Mouse (Mus musculus): ENCODE results near the gene Maml1. TPM values are rescaled to one million over a fixed set of nuclear protein-coding genes. Genes with fewer than 3 reads are reported as not detected.

Gene Maml1
- polyA plus RNA-seq, 1 experiment = 7.4 TPM

- DNase-seq (ENCODE audit: extremely low spot score in 1 of 2, low spot score in 1 of 2) = no peak
These were observed 6.8 kb downstream of the Maml1 start for GRCm38 (mm10) chr11:50285263-50285662.

GRCm38 (mm10) chr11:50280053-50280452 lies 12.1 kb downstream of the Maml1 start:
- DNase-seq (ENCODE audit: extremely low spot score in 1 of 2, low spot score in 1 of 2) = no peak

- DNase-seq (ENCODE audit: extremely low spot score in 1 of 2, low spot score in 1 of 2) = no peak
These were observed 13.1 kb downstream of the Maml1 start for GRCm38 (mm10) chr11:50279005-50279404.

GRCm38 (mm10) chr11:50277706-50278105 lies 14.4 kb downstream of the Maml1 start:
- DNase-seq (ENCODE audit: extremely low spot score in 1 of 2, low spot score in 1 of 2) = no peak

DNA sequence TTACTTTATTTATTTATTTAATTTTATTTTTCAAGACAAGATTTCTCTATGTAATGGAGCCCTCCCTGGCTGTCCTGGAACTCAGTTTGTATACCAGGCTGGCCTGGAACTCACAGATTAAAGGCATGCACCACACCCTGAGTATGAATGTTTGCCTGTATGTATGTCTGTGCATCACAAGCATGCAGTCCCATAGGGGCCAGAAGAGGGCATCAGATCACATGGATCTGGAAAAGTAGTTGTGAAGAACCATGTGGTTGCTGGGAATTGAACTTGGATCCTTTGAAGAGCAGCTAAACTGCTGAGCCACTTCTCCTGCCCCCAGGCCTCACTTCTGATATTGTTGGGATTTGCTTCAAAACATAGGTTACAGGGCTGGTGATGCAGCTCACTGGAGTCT lies 15.1 kb downstream of the Maml1 start:
- DNase-seq (ENCODE audit: extremely low spot score in 1 of 2, low spot score in 1 of 2) = no peak

GRCm38 (mm10) chr11:50275568-50276151 lies 16.5 kb downstream of the Maml1 start:
- peak in 1 of 2 experiments; percentile 63 for DNase-seq (ENCODE audit: extremely low spot score in 1 of 2, low spot score in 1 of 2)

GRCm38 (mm10) chr11:50275077-50275476 lies 17.0 kb downstream of the Maml1 start:
- DNase-seq (ENCODE audit: extremely low spot score in 1 of 2, low spot score in 1 of 2) = no peak

- DNase-seq (ENCODE audit: extremely low spot score in 1 of 2, low spot score in 1 of 2) = no peak
These were observed 19.3 kb downstream of the Maml1 start for GRCm38 (mm10) chr11:50272819-50273218.

- no peak for DNase-seq (ENCODE audit: extremely low spot score in 1 of 2, low spot score in 1 of 2)
These were observed 22.2 kb downstream of the Maml1 start for GRCm38 (mm10) chr11:50269885-50270284.

GRCm38 (mm10) chr11:50269163-50269562 lies 22.9 kb downstream of the Maml1 start:
- no peak for DNase-seq (ENCODE audit: extremely low spot score in 1 of 2, low spot score in 1 of 2)

- DNase-seq (ENCODE audit: extremely low spot score in 1 of 2, low spot score in 1 of 2) = no peak
These were observed 25.1 kb downstream of the Maml1 start for GRCm38 (mm10) chr11:50266997-50267396.

GRCm38 (mm10) chr11:50265931-50266330 lies 26.2 kb downstream of the Maml1 start:
- no peak for DNase-seq (ENCODE audit: extremely low spot score in 1 of 2, low spot score in 1 of 2)

DNA sequence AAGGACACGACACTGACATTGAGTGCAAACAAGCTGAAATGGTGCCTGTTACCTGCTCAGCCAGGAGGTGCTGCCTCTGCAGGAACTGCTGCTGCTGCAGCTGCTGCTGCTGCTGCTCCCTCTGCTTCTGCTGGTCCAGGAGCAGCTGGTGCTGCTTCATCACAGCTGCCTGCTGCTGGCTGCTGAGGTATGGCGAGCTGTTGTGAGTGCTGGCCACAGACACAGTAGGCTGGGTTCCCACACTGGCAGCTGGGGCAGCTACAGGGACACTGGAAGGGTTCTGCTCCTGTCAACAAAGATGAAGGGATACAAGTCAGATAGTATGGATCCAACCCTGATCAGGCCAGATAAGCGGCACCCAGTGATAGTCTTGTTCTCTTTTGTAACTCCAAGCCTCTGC lies 28.9 kb downstream of the Maml1 start:
- DNase-seq (ENCODE audit: extremely low spot score in 1 of 2, low spot score in 1 of 2) = no peak

- DNase-seq (ENCODE audit: extremely low spot score in 1 of 2, low spot score in 1 of 2) = no peak
These were observed 30.1 kb downstream of the Maml1 start for GRCm38 (mm10) chr11:50262020-50262419.

DNA sequence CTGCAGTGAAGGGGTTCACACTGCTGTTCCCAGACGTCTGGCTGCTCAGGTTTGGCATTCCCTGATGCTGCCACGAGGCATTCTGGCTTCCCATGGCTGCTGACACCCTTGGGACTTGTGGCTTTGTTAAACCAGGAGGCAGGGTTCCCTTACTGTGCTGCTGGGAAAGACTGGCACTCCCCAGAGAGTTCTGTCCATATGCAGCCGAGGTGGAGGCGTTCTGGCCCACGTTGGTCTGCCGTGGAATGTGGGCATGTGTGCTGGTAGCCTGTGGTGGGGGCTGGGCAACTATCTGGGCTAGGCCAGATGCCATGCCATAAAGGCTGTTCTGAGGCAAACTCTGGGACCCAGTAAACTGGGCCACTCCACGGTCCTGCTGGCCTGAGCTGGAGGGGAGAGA lies 33.8 kb downstream of the Maml1 start:
- peak in 1 of 2 experiments; percentile 72 for DNase-seq (ENCODE audit: extremely low spot score in 1 of 2, low spot score in 1 of 2)

GRCm38 (mm10) chr11:50256615-50257014 lies 35.5 kb downstream of the Maml1 start:
- peak in 1 of 2 experiments; percentile 70 for DNase-seq (ENCODE audit: extremely low spot score in 1 of 2, low spot score in 1 of 2)

DNA sequence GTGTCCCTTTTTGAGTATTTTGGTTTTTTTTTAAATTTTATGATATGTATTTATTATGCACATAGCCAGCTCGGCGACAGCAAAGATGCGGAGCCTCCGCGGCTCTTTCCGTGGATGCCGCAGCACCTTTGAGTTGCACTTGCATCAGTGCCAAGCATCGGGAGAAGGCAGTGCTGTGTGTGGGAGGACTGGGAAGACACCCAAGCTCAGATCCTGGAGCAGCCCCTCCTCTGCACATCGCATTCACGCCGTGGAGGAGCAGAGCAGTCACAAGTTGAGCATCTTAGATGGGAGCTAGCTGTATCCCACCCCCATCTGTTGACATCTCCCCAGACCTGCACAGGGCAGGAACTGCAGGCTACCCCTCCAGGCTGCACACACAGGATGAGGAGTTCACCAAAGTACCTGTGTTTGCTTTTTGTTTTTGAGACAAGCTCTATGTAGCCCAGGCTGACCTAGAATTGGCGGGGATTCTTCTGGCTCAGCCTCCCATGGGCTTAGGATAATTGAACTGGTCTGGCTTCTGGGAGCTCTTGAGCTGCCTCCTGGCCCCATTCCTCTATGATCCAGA lies 38.0 kb downstream of the Maml1 start:
- DNase-seq (ENCODE audit: extremely low spot score in 1 of 2, low spot score in 1 of 2) = peak; percentile 89 to 91

- no peak for DNase-seq (ENCODE audit: extremely low spot score in 1 of 2, low spot score in 1 of 2)
These were observed 38.7 kb downstream of the Maml1 start for GRCm38 (mm10) chr11:50253393-50253792.

GRCm38 (mm10) chr11:50252684-50253265 lies 39.3 kb downstream of the Maml1 start:
- DNase-seq (ENCODE audit: extremely low spot score in 1 of 2, low spot score in 1 of 2) = no peak

- DNase-seq (ENCODE audit: extremely low spot score in 1 of 2, low spot score in 1 of 2) = no peak
These were observed 39.9 kb downstream of the Maml1 start for GRCm38 (mm10) chr11:50252166-50252565.

DNA sequence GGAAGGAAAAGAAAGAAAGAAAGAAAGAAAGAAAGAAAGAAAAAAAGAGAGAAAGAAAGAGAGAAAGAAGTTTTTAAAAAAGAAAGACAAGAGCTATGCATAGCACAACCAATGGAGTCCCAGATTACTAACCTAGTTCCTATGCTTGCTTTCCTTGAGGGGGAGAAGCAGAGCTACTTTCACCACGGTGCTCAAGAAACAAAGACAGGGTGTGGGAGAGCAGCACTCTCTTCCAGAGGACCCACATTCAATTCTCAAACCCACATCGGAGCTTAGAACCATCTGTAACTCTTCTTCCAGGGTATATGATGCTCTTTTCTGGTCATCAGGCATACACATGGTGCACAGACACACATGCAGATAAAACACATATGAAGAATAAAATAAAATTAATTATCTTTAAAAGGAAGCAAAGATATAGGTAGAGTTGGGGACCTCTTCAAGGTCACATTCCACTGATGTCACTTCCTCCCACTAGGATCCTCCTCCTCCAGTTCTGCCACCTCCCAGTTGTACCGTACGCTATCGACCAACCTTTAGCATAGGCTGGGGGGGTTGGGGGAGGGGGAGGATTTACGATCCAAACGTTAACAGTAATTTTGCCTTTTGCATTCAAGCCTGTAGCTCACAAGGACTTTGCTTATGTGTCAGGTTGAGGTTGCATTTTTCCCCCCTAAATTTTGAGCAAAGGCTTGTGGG lies 43.5 kb downstream of the Maml1 start:
- no peak for DNase-seq (ENCODE audit: extremely low spot score in 1 of 2, low spot score in 1 of 2)

- no peak for DNase-seq (ENCODE audit: extremely low spot score in 1 of 2, low spot score in 1 of 2)
These were observed 46.8 kb downstream of the Maml1 start for GRCm38 (mm10) chr11:50245269-50245668.

Data from frontal cortex, adult 2 months (tissue).